Mouse (Mus musculus): ENCODE results near the gene Etfb. TPM values are rescaled to one million over a fixed set of nuclear protein-coding genes. Genes with fewer than 3 reads are reported as not detected.

Etfb gene
- polyA plus RNA-seq, 1 experiment from 2014 or later = 96.3 TPM

GRCm38 (mm10) chr7:43462851-43463250 is 19.0 kb downstream of the Etfb start, which contains the start of gene Vsig10l:
TSS of gene Vsig10l (plus strand) at chr7:43463151.
- no peak within 1 kb of the TSS for H3K4me2 ChIP-seq (ENCODE audit: low read length)
- no peak within 1 kb of the TSS for H3K9ac ChIP-seq (ENCODE audit: low read depth, low read length)
- no peaks in the 10 kb centered on the region for H3K36me3 ChIP-seq (ENCODE audit: control insufficient read depth, insufficient read depth, low read length)
- no peak for ATAC-seq
- H3K4me3 ChIP-seq (ENCODE audit: low read depth, low read length) = no peak within 1 kb of the TSS
- no peaks in the 10 kb centered on the region for H3K9me3 ChIP-seq (replicated peaks; ENCODE audit: control insufficient read depth, low read length, poor library complexity, severe bottlenecking)
- H3K4me1 ChIP-seq (ENCODE audit: control insufficient read depth, insufficient read depth, low read length) = peaks cover 2% of the 10 kb centered on the region
- WGBS = 70% methylated on average over 4 of the region's 4 CpGs
- no peak within 1 kb of the TSS for H3K27ac ChIP-seq (ENCODE audit: low read length)
- no peaks in the 10 kb centered on the region for H3K27me3 ChIP-seq (ENCODE audit: control insufficient read depth, insufficient read depth, low read depth, low read length)

- Histone ChIP-seq H3K27ac (ENCODE audit: low read length) (no peak overlapping the region), H3K9ac (ENCODE audit: low read depth, low read length) (no peak overlapping the region), H3K36me3 (ENCODE audit: control insufficient read depth, insufficient read depth, low read length) (no peaks in the 10 kb centered on the region), H3K27me3 (ENCODE audit: control insufficient read depth, insufficient read depth, low read depth, low read length) (no peaks in the 10 kb centered on the region), H3K4me2 (ENCODE audit: low read length) (no peak overlapping the region), H3K9me3 (replicated peaks; ENCODE audit: control insufficient read depth, low read length, poor library complexity, severe bottlenecking) (no peaks in the 10 kb centered on the region), H3K4me3 (ENCODE audit: low read depth, low read length) (no peak overlapping the region), H3K4me1 (ENCODE audit: control insufficient read depth, insufficient read depth, low read length) (peaks cover 2% of the 10 kb centered on the region)
- WGBS = 80% methylated on average over 7 of the region's 7 CpGs
- ATAC-seq = no peak
These were observed 20.1 kb downstream of the Etfb start for GRCm38 (mm10) chr7:43463976-43464375.

GRCm38 (mm10) chr7:43464864-43465343 is 21.0 kb downstream of the Etfb start:
- Histone ChIP-seq H3K4me3 (ENCODE audit: low read depth, low read length) (peak overlapping the region; percentile 56), H3K27ac (ENCODE audit: low read length) (peak overlapping the region; percentile 54; the same call in 1 of the 2 replicates), H3K4me1 (ENCODE audit: control insufficient read depth, insufficient read depth, low read length) (peaks cover 2% of the 10 kb centered on the region), H3K4me2 (ENCODE audit: low read length) (peak overlapping the region; percentile 82), H3K36me3 (ENCODE audit: control insufficient read depth, insufficient read depth, low read length) (no peaks in the 10 kb centered on the region), H3K9ac (ENCODE audit: low read depth, low read length) (peak overlapping the region; percentile 67), H3K27me3 (ENCODE audit: control insufficient read depth, insufficient read depth, low read depth, low read length) (no peaks in the 10 kb centered on the region), H3K9me3 (replicated peaks; ENCODE audit: control insufficient read depth, low read length, poor library complexity, severe bottlenecking) (no peaks in the 10 kb centered on the region)
- 5% methylated on average over 35 of the region's 35 CpGs for WGBS
- ATAC-seq = peak; percentile 16

GRCm38 (mm10) chr7:43465344-43466098 is 21.6 kb downstream of the Etfb start:
- Histone ChIP-seq H3K4me1 (ENCODE audit: control insufficient read depth, insufficient read depth, low read length) (peaks cover 2% of the 10 kb centered on the region), H3K27ac (ENCODE audit: low read length) (peak overlapping the region; percentile 54), H3K4me2 (ENCODE audit: low read length) (peak overlapping the region; percentile 82), H3K36me3 (ENCODE audit: control insufficient read depth, insufficient read depth, low read length) (no peaks in the 10 kb centered on the region), H3K9ac (ENCODE audit: low read depth, low read length) (peak overlapping the region; percentile 67), H3K9me3 (replicated peaks; ENCODE audit: control insufficient read depth, low read length, poor library complexity, severe bottlenecking) (no peaks in the 10 kb centered on the region), H3K4me3 (ENCODE audit: low read depth, low read length) (peak overlapping the region; percentile 56), H3K27me3 (ENCODE audit: control insufficient read depth, insufficient read depth, low read depth, low read length) (no peaks in the 10 kb centered on the region)
- ATAC-seq = peak; percentile 89
- WGBS = under 1% methylated on average over 32 of the region's 33 CpGs

GRCm38 (mm10) chr7:43466099-43466694 is 22.3 kb downstream of the Etfb start:
- Histone ChIP-seq H3K4me1 (ENCODE audit: control insufficient read depth, insufficient read depth, low read length) (peaks cover 2% of the 10 kb centered on the region), H3K27me3 (ENCODE audit: control insufficient read depth, insufficient read depth, low read depth, low read length) (no peaks in the 10 kb centered on the region), H3K9me3 (replicated peaks; ENCODE audit: control insufficient read depth, low read length, poor library complexity, severe bottlenecking) (no peaks in the 10 kb centered on the region), H3K4me3 (ENCODE audit: low read depth, low read length) (peak overlapping the region; percentile 56), H3K9ac (ENCODE audit: low read depth, low read length) (peak overlapping the region; percentile 64), H3K27ac (ENCODE audit: low read length) (peak overlapping the region; percentile 44), H3K4me2 (ENCODE audit: low read length) (peak overlapping the region; percentile 82), H3K36me3 (ENCODE audit: control insufficient read depth, insufficient read depth, low read length) (no peaks in the 10 kb centered on the region)
- peak; percentile 73 for ATAC-seq
- WGBS = under 1% methylated on average over 33 of the region's 33 CpGs

- Histone ChIP-seq H3K27me3 (ENCODE audit: control insufficient read depth, insufficient read depth, low read depth, low read length) (no peaks in the 10 kb centered on the region), H3K4me1 (ENCODE audit: control insufficient read depth, insufficient read depth, low read length) (peaks cover 2% of the 10 kb centered on the region), H3K4me2 (ENCODE audit: low read length) (no peak overlapping the region), H3K4me3 (ENCODE audit: low read depth, low read length) (no peak overlapping the region), H3K9me3 (replicated peaks; ENCODE audit: control insufficient read depth, low read length, poor library complexity, severe bottlenecking) (no peaks in the 10 kb centered on the region), H3K27ac (ENCODE audit: low read length) (no peak overlapping the region), H3K36me3 (ENCODE audit: control insufficient read depth, insufficient read depth, low read length) (0 out of 2 replicates have a peak, but pooled peaks cover 2% of the 10 kb centered on the region), H3K9ac (ENCODE audit: low read depth, low read length) (no peak overlapping the region)
- 42% methylated on average over 8 of the region's 8 CpGs for WGBS
- no peak for ATAC-seq
These were observed 26.5 kb downstream of the Etfb start for GRCm38 (mm10) chr7:43470373-43470772.

GRCm38 (mm10) chr7:43475706-43476105 is 31.8 kb downstream of the Etfb start:
- peaks cover 8% of the 10 kb centered on the region for H3K27me3 ChIP-seq (ENCODE audit: control insufficient read depth, insufficient read depth, low read depth, low read length)
- no peak overlapping the region for H3K27ac ChIP-seq (ENCODE audit: low read length)
- H3K4me2 ChIP-seq (ENCODE audit: low read length) = no peak overlapping the region
- ATAC-seq = peak; percentile 12; the same call in 1 of the 2 replicates
- no peak overlapping the region for H3K9ac ChIP-seq (ENCODE audit: low read depth, low read length)
- peaks cover 10% of the 10 kb centered on the region; the same call in 1 of the 2 replicates for H3K36me3 ChIP-seq (ENCODE audit: control insufficient read depth, insufficient read depth, low read length)
- H3K9me3 ChIP-seq (replicated peaks; ENCODE audit: control insufficient read depth, low read length, poor library complexity, severe bottlenecking) = no peaks in the 10 kb centered on the region
- WGBS = 26% methylated on average over 23 of the region's 23 CpGs
- H3K4me3 ChIP-seq (ENCODE audit: low read depth, low read length) = no peak overlapping the region
- no peaks in the 10 kb centered on the region for H3K4me1 ChIP-seq (ENCODE audit: control insufficient read depth, insufficient read depth, low read length)

GRCm38 (mm10) chr7:43476376-43476775 is 32.5 kb downstream of the Etfb start:
- 14% methylated on average over 13 of the region's 13 CpGs for WGBS
- no peak overlapping the region for H3K4me2 ChIP-seq (ENCODE audit: low read length)
- no peak overlapping the region for H3K4me3 ChIP-seq (ENCODE audit: low read depth, low read length)
- H3K9me3 ChIP-seq (replicated peaks; ENCODE audit: control insufficient read depth, low read length, poor library complexity, severe bottlenecking) = no peaks in the 10 kb centered on the region
- H3K36me3 ChIP-seq (ENCODE audit: control insufficient read depth, insufficient read depth, low read length) = peaks cover 10% of the 10 kb centered on the region; the same call in 1 of the 2 replicates
- ATAC-seq = no peak
- H3K27ac ChIP-seq (ENCODE audit: low read length) = no peak overlapping the region
- peaks cover 8% of the 10 kb centered on the region for H3K27me3 ChIP-seq (ENCODE audit: control insufficient read depth, insufficient read depth, low read depth, low read length)
- H3K4me1 ChIP-seq (ENCODE audit: control insufficient read depth, insufficient read depth, low read length) = no peaks in the 10 kb centered on the region
- H3K9ac ChIP-seq (ENCODE audit: low read depth, low read length) = no peak overlapping the region

GRCm38 (mm10) chr7:43481191-43481590 is 37.3 kb downstream of the Etfb start:
- Histone ChIP-seq H3K27ac (ENCODE audit: low read length) (no peak overlapping the region), H3K4me3 (ENCODE audit: low read depth, low read length) (no peak overlapping the region), H3K4me2 (ENCODE audit: low read length) (no peak overlapping the region), H3K9ac (ENCODE audit: low read depth, low read length) (no peak overlapping the region), H3K9me3 (replicated peaks; ENCODE audit: control insufficient read depth, low read length, poor library complexity, severe bottlenecking) (no peaks in the 10 kb centered on the region), H3K36me3 (ENCODE audit: control insufficient read depth, insufficient read depth, low read length) (peaks cover 4% of the 10 kb centered on the region; the same call in 1 of the 2 replicates), H3K4me1 (ENCODE audit: control insufficient read depth, insufficient read depth, low read length) (peaks cover 4% of the 10 kb centered on the region; the same call in 1 of the 2 replicates), H3K27me3 (ENCODE audit: control insufficient read depth, insufficient read depth, low read depth, low read length) (peaks cover 8% of the 10 kb centered on the region)
- WGBS = 63% methylated on average over 3 of the region's 3 CpGs
- no peak for ATAC-seq
